Mouse (Mus musculus) erythroblast, embryonic 14.5 days (primary cell): ENCODE measurements around the gene Nfkbie.

ENCODE experiments used
- GATA1 ChIP-seq: IDR thresholded peaks from 2 replicates; pipeline ENCODE4 v1.6.1; 2012; ENCODE audit warnings: low read length, inconsistent platforms, mixed read lengths
- TAL1 ChIP-seq: IDR thresholded peaks from 3 replicates; pipeline ENCODE4 v1.6.1; 2012; ENCODE audit warnings: low read length, inconsistent platforms, mixed read lengths

DNA sequence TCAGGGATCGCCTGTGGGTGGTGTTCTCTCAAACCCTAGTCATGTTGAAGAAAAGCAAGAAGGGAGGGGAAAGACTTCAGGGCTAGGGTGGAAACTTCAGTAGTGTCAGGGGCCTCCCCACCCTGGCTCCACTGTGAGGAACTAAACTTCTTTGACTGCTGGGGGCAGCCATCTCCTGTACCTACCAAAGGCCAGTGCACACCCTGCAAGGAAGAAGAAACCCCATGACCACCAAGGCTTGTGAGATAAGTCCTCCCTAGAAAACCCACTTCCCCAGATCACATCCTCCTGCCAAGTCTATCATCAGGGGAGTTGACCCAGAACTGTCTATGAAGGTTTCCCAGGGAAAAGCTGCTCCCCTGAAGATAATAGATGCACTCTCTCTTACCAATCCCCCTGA is 1.1 kb upstream of the Nfkbie start:
- TF ChIP-seq GATA1 (no peak), TAL1 (no peak)
